Comparison of ENCODE assay signal across 8 mouse cellular contexts in the genomic region with DNA sequence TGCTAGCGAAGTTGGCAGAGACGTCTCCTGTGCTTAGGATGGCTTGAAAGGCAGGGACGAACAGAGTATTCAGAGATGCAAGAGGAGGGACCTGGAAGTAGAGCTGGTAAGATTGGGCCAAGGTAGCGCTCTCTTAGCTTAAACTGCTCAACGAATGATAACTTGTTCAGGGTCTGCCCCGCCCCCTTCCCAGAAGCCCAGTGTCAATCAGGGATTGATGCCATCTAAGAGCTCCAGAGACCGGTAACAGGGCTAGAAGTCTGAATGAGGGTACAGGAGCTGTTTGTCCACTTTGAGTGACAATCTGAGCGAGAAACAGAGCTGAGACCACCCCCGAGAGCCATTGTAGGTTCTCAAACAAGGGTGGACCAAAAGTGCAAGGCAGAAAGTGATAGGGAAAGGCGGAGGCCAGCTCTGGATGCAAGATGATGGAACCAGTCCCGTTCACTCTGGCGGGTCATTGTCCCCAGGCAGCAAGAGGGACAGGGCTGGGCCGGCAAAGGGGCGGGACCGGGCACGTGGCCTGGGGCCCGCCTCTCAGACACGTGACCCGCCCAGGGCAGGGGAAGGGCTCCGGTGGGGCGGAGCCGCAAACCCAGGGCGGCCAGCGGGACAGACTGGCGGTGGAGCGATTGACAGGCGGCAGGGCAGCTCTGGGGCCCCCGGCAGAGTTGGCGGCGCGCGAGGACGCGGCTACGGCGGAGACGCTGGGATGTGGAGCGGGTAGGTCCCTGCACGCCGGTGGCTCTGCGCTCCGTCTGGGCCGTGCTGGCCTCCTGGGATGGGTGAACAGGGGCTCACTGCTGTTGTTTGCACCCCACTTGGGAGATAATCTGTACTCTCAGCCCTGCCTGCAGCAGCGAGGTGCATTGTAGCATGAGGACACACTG. TPM values are rescaled to one million over a fixed set of nuclear protein-coding genes. Genes with fewer than 3 reads are reported as not detected.
DNase-seq lines count a peak whose midpoint lies in the region; ATAC-seq and TF ChIP-seq lines count a peak whose summit lies in the region.

No protein-coding gene starts in this region.

- peaks cover 82% of the 10 kb centered on the region for H3K36me3 ChIP-seq in erythroblast, embryonic 14.5 days (ENCODE audit: control insufficient read depth)
- no peaks in the 10 kb centered on the region for H3K36me3 ChIP-seq in heart, embryonic 12.5 days
- no peaks in the 10 kb centered on the region for H3K36me3 ChIP-seq in kidney, postnatal 0 days (ENCODE audit: insufficient read depth, low read length)
- H3K36me3 ChIP-seq in liver, embryonic 12.5 days, result peaks cover 52% of the 10 kb centered on the region
- no peaks in the 10 kb centered on the region for H3K36me3 ChIP-seq in myocyte (ENCODE audit: control insufficient read depth, insufficient read depth)

- H3K4me3 ChIP-seq in erythroblast, embryonic 14.5 days (replicated peaks), result peak overlapping the region; percentile 68
- peak overlapping the region; percentile 64 for H3K4me3 ChIP-seq in heart, embryonic 12.5 days
- H3K4me3 ChIP-seq in kidney, postnatal 0 days (replicated peaks; ENCODE audit: low read depth, low read length), result peak overlapping the region; percentile 56
- peak overlapping the region; percentile 75 for H3K4me3 ChIP-seq in liver, embryonic 12.5 days
- H3K4me3 ChIP-seq in myocyte, result peak overlapping the region; percentile 20

- H3K79me2 ChIP-seq in myocyte (ENCODE audit: control insufficient read depth, insufficient read depth), result no peaks in the 10 kb centered on the region

- H3K4me1 ChIP-seq in erythroblast, embryonic 14.5 days (ENCODE audit: control insufficient read depth), result peaks cover 78% of the 10 kb centered on the region
- H3K4me1 ChIP-seq in heart, embryonic 12.5 days (replicated peaks), result peaks cover 84% of the 10 kb centered on the region
- peaks cover 29% of the 10 kb centered on the region for H3K4me1 ChIP-seq in kidney, postnatal 0 days (replicated peaks; ENCODE audit: insufficient read depth, low read length)
- H3K4me1 ChIP-seq in liver, embryonic 12.5 days, result peaks cover 92% of the 10 kb centered on the region

- no peaks in the 10 kb centered on the region for H3K27me3 ChIP-seq in erythroblast, embryonic 14.5 days (ENCODE audit: control insufficient read depth)
- no peaks in the 10 kb centered on the region for H3K27me3 ChIP-seq in heart, embryonic 12.5 days (replicated peaks)
- no peaks in the 10 kb centered on the region for H3K27me3 ChIP-seq in kidney, postnatal 0 days (ENCODE audit: insufficient read depth, low read length)
- H3K27me3 ChIP-seq in liver, embryonic 12.5 days (replicated peaks), result no peaks in the 10 kb centered on the region
- H3K27me3 ChIP-seq in myocyte (ENCODE audit: control insufficient read depth, insufficient read depth, insufficient read length), result no peaks in the 10 kb centered on the region

- TF ChIP-seq CTCF in brain, embryonic 14.5 days (IDR thresholded peaks at IDR 0.05; ENCODE audit: borderline replicate concordance, extremely low read depth, insufficient read depth, insufficient read length), result no peak
- no peak for TF ChIP-seq CTCF in kidney, postnatal 0 days (IDR thresholded peaks at IDR 0.05; ENCODE audit: low read depth)

- DNase-seq in B cell, adult 2 months, result peak; percentile 68 to 73
- peak; percentile 93 for DNase-seq in brain, embryonic 14.5 days (ENCODE audit: low read depth)
- DNase-seq in kidney, postnatal 0 days (ENCODE audit: low spot score), result peak; percentile 94
- DNase-seq in spleen, postnatal 4 days (ENCODE audit: low spot score in 2 of 2), result peak; percentile 93 to 96

- TF ChIP-seq POLR2A in brain, embryonic 14.5 days (IDR thresholded peaks at IDR 0.05; ENCODE audit: borderline replicate concordance, extremely low read depth, insufficient read depth, insufficient read length, poor library complexity, severe bottlenecking), result peak; percentile 36
- TF ChIP-seq POLR2A in myocyte (IDR thresholded peaks at IDR 0.05; ENCODE audit: insufficient read length, low read depth), result peak; percentile 71

- ATAC-seq in heart, embryonic 12.5 days (ENCODE audit: insufficient number of reproducible peaks, low FRiP score), result peak; percentile 93
- ATAC-seq in kidney, postnatal 0 days (replicated peaks; ENCODE audit: low FRiP score, low read depth), result peak; percentile 92
- ATAC-seq in liver, embryonic 12.5 days, result peak; percentile 85

- H3K9ac ChIP-seq in heart, embryonic 12.5 days, result peak overlapping the region; percentile 87
- H3K9ac ChIP-seq in kidney, postnatal 0 days (ENCODE audit: low read depth, low read length), result peak overlapping the region; percentile 65
- H3K9ac ChIP-seq in liver, embryonic 12.5 days, result peak overlapping the region; percentile 93

- peak overlapping the region; percentile 96 for H3K4me2 ChIP-seq in heart, embryonic 12.5 days
- H3K4me2 ChIP-seq in kidney, postnatal 0 days (ENCODE audit: low read length), result peak overlapping the region; percentile 87
- H3K4me2 ChIP-seq in liver, embryonic 12.5 days, result peak overlapping the region; percentile 98
- H3K4me2 ChIP-seq in myocyte (ENCODE audit: low read depth), result peak overlapping the region; percentile 98

- WGBS in heart, embryonic 12.5 days, result 5% methylated on average over 44 of the region's 44 CpGs
- WGBS in kidney, postnatal 0 days, result 7% methylated on average over 42 of the region's 44 CpGs
- WGBS in liver, embryonic 12.5 days (ENCODE audit: insufficient replicate concordance), result 5% methylated on average over 44 of the region's 44 CpGs

- peak overlapping the region; percentile 3 for H3ac ChIP-seq in myocyte (ENCODE audit: control insufficient read depth, insufficient read length)

- H3K27ac ChIP-seq in heart, embryonic 12.5 days (ENCODE audit: poor library complexity, severe bottlenecking), result peak overlapping the region; percentile 72
- H3K27ac ChIP-seq in kidney, postnatal 0 days, result peak overlapping the region; percentile 37; the same call in 1 of the 2 replicates
- peak overlapping the region; percentile 98 for H3K27ac ChIP-seq in liver, embryonic 12.5 days

- H3K9me3 ChIP-seq in erythroblast, embryonic 14.5 days (ENCODE audit: control insufficient read depth, low read length), result no peaks in the 10 kb centered on the region
- no peaks in the 10 kb centered on the region for H3K9me3 ChIP-seq in heart, embryonic 12.5 days (replicated peaks)
- H3K9me3 ChIP-seq in kidney, postnatal 0 days (replicated peaks; ENCODE audit: low read length), result no peaks in the 10 kb centered on the region
- no peaks in the 10 kb centered on the region for H3K9me3 ChIP-seq in liver, embryonic 12.5 days (replicated peaks)

TF ChIP-seq in myocyte, 11 proteins besides CTCF, POLR2A, EP300 and RAD21:
- TF ChIP-seq SRF (IDR thresholded peaks at IDR 0.05; ENCODE audit: control insufficient read depth, insufficient read length, low read depth), result peak; percentile 51
- TF ChIP-seq POLR2AphosphoS2 (IDR thresholded peaks at IDR 0.05; ENCODE audit: insufficient read length, low read depth), result peak; percentile 66
- no peak for TF ChIP-seq REST (IDR thresholded peaks at IDR 0.05; ENCODE audit: insufficient read depth, insufficient read length)
- TF ChIP-seq MYOG (IDR thresholded peaks at IDR 0.05; ENCODE audit: control insufficient read depth in 1 of 3, insufficient read depth in 1 of 3, insufficient read length in 2 of 3, low read depth in 2 of 3), result peak in 1 of 3 experiments; percentile 30
- TF ChIP-seq CEBPB (IDR thresholded peaks at IDR 0.05; ENCODE audit: insufficient read depth, poor library complexity, severe bottlenecking), result no peak
- TF ChIP-seq TCF3 (IDR thresholded peaks at IDR 0.05; ENCODE audit: insufficient read length, low read depth), result no peak
- TF ChIP-seq MAX (IDR thresholded peaks at IDR 0.05; ENCODE audit: low read depth), result no peak
- TF ChIP-seq USF1 (IDR thresholded peaks at IDR 0.05; ENCODE audit: low read depth), result peak; percentile 92
- TF ChIP-seq TCF12 (IDR thresholded peaks at IDR 0.05; ENCODE audit: insufficient read depth, poor library complexity, severe bottlenecking), result no peak
- no peak for TF ChIP-seq E2F4 (IDR thresholded peaks at IDR 0.05; ENCODE audit: insufficient read depth)
- TF ChIP-seq MYOD1 (IDR thresholded peaks at IDR 0.05; ENCODE audit: control insufficient read depth in 1 of 3, insufficient read length in 2 of 3, low read depth in 2 of 3), result peak in 1 of 3 experiments; percentile 16

RNA-seq across cellular contexts. Expression of gene Rab3il1, which starts 16.4 kb away (rescaled TPM):
- polyA plus RNA-seq in brain, embryonic 14.5 days (2012; rRNA removed), result 19.5 and 20.0 TPM in 2 replicates
- 90.0 and 90.9 TPM in 2 replicates for polyA plus RNA-seq in erythroblast, embryonic 14.5 days (2012)
- polyA plus RNA-seq in heart, embryonic 12.5 days (2016; fragmentation: Nextera tagmentation; extraction: Ambion mirVana), result 38.0 and 39.7 TPM in 2 replicates
- polyA plus RNA-seq in kidney, postnatal 0 days (2015; fragmentation: Nextera tagmentation; extraction: Ambion mirVana), result 30.6 and 31.5 TPM in 2 replicates
- polyA plus RNA-seq in liver, embryonic 12.5 days (2016; fragmentation: Nextera tagmentation; extraction: Ambion mirVana), result 189 and 191 TPM in 2 replicates
- polyA plus RNA-seq in myocyte (2012; fragmentation: generic; extraction: Trizol), result 15.2 TPM

RNA-seq across cellular contexts. Expression of gene Best1, which starts 16.4 kb away (rescaled TPM):
- polyA plus RNA-seq in brain, embryonic 14.5 days (2012; rRNA removed), result 1.2 and 1.4 TPM in 2 replicates
- not detected in 2 replicates for polyA plus RNA-seq in erythroblast, embryonic 14.5 days (2012)
- 0.32 and 0.34 TPM in 2 replicates for polyA plus RNA-seq in heart, embryonic 12.5 days (2016; fragmentation: Nextera tagmentation; extraction: Ambion mirVana)
- 1.8 and 3.3 TPM in 2 replicates for polyA plus RNA-seq in kidney, postnatal 0 days (2015; fragmentation: Nextera tagmentation; extraction: Ambion mirVana)
- 0.17 and 0.32 TPM in 2 replicates for polyA plus RNA-seq in liver, embryonic 12.5 days (2016; fragmentation: Nextera tagmentation; extraction: Ambion mirVana)
- polyA plus RNA-seq in myocyte (2012; fragmentation: generic; extraction: Trizol), result 6.6 TPM

RNA-seq across cellular contexts. Expression of gene Fads3, which starts 23.5 kb away (rescaled TPM):
- polyA plus RNA-seq in brain, embryonic 14.5 days (2012; rRNA removed), result 42.8 and 44.8 TPM in 2 replicates
- polyA plus RNA-seq in erythroblast, embryonic 14.5 days (2012), result 11.1 and 13.7 TPM in 2 replicates
- polyA plus RNA-seq in heart, embryonic 12.5 days (2016; fragmentation: Nextera tagmentation; extraction: Ambion mirVana), result 40.7 and 45.2 TPM in 2 replicates
- 35.0 and 37.4 TPM in 2 replicates for polyA plus RNA-seq in kidney, postnatal 0 days (2015; fragmentation: Nextera tagmentation; extraction: Ambion mirVana)
- polyA plus RNA-seq in liver, embryonic 12.5 days (2016; fragmentation: Nextera tagmentation; extraction: Ambion mirVana), result 6.9 and 10.0 TPM in 2 replicates
- 557 TPM for polyA plus RNA-seq in myocyte (2012; fragmentation: generic; extraction: Trizol)

RNA-seq across cellular contexts. Expression of gene Fth1, which starts 37.5 kb away (rescaled TPM):
- polyA plus RNA-seq in brain, embryonic 14.5 days (2012; rRNA removed), result 574 and 777 TPM in 2 replicates
- 1,886 and 6,516 TPM in 2 replicates for polyA plus RNA-seq in erythroblast, embryonic 14.5 days (2012)
- 2,254 and 2,412 TPM in 2 replicates for polyA plus RNA-seq in heart, embryonic 12.5 days (2016; fragmentation: Nextera tagmentation; extraction: Ambion mirVana)
- polyA plus RNA-seq in kidney, postnatal 0 days (2015; fragmentation: Nextera tagmentation; extraction: Ambion mirVana), result 2,883 and 2,906 TPM in 2 replicates
- polyA plus RNA-seq in liver, embryonic 12.5 days (2016; fragmentation: Nextera tagmentation; extraction: Ambion mirVana), result 5,199 and 5,262 TPM in 2 replicates
- polyA plus RNA-seq in myocyte (2012; fragmentation: generic; extraction: Trizol), result 6,603 TPM

Comparison
In these comparisons a context has a peak if more than half of its experiments do, and no peak if none do; other contexts are left out.
1. Peak in every context shown above with its lines: DNase-seq, ATAC-seq, H3K4me3 ChIP-seq and H3K27ac ChIP-seq.
2. H3K4me3 ChIP-seq: peak in every context shown above with its lines; median percentile 75 in liver, embryonic 12.5 days; 68 in erythroblast, embryonic 14.5 days; 64 in heart, embryonic 12.5 days; 56 in kidney, postnatal 0 days; 20 in myocyte.
3. H3K27ac ChIP-seq: peak in every context shown above with its lines; median percentile 98 in liver, embryonic 12.5 days; 72 in heart, embryonic 12.5 days; 37 in kidney, postnatal 0 days.
4. RNA of gene Fads3, which starts 23.5 kb away (polyA plus RNA-seq): 557 TPM in myocyte (single experiment); 42.8 to 44.8 TPM in brain, embryonic 14.5 days, 40.7 to 45.2 TPM in heart, embryonic 12.5 days, 35.0 to 37.4 TPM in kidney, postnatal 0 days, 11.1 to 13.7 TPM in erythroblast, embryonic 14.5 days and 6.9 to 10.0 TPM in liver, embryonic 12.5 days; every median in the first group is over 10 times any median in the second.